Mouse (Mus musculus) hindbrain, embryonic 13.5 days (tissue): ENCODE results near the gene Gm20388. TPM values are rescaled to one million over a fixed set of nuclear protein-coding genes. Genes with fewer than 3 reads are reported as not detected.
A peak's percentile ranks its signal among the peaks of the same experiment; 100 is the strongest.

Source experiments
- ATAC-seq: fragments of 200-750 bp; cut with Nextera tagmentation; 2 replicates; pipeline ENCODE4 v1.8.0; 2017; ENCODE audit warnings: moderate TSS enrichment; ENCODE audit not compliant: low FRiP score
- H3K27ac ChIP-seq: fragments of 300-500 bp; sonication (generic); 2 replicates; pipeline ENCODE4 v1.5.1; 2015; ENCODE audit warnings: inconsistent platforms, mild to moderate bottlenecking, moderate library complexity
- H3K27me3 ChIP-seq: fragments of 300-500 bp; sonication (generic); 2 replicates; pipeline ENCODE4 v1.6.1; 2015; ENCODE audit warnings: mild to moderate bottlenecking, inconsistent platforms
- H3K36me3 ChIP-seq: fragments of 300-500 bp; sonication (generic); 2 replicates; pipeline ENCODE4 v1.6.1; 2015; ENCODE audit warnings: mild to moderate bottlenecking, inconsistent platforms
- H3K4me1 ChIP-seq: fragments of 300-500 bp; sonication (generic); replicated peaks from 2 replicates; pipeline ENCODE4 v1.6.1; 2015; ENCODE audit warnings: inconsistent platforms
- H3K4me2 ChIP-seq: fragments of 300-500 bp; sonication (generic); 2 replicates; pipeline ENCODE4 v1.6.1; 2015; ENCODE audit warnings: inconsistent platforms, mild to moderate bottlenecking, moderate library complexity
- H3K4me3 ChIP-seq: fragments of 300-500 bp; sonication (generic); 2 replicates; pipeline ENCODE4 v1.5.1; 2015; ENCODE audit warnings: mild to moderate bottlenecking, inconsistent platforms
- H3K9ac ChIP-seq: fragments of 300-500 bp; sonication (generic); 2 replicates; pipeline ENCODE4 v1.6.1; 2015; ENCODE audit warnings: mild to moderate bottlenecking, inconsistent platforms
- H3K9me3 ChIP-seq: fragments of 300-500 bp; sonication (generic); 2 replicates; pipeline ENCODE4 v1.6.1; 2016; ENCODE audit warnings: inconsistent platforms
- WGBS: fragments of 180-500 bp; shearing (Covaris S2); methylation state at CpG from one replicate; pipeline ENCODE4 v1.1.7; 2015; 5-methylcytosine and 5-hydroxymethylcytosine counted together
- polyA plus RNA-seq: library from polyadenylated mRNA; unstranded; fragments of >200 nt; fragmentation: Nextera tagmentation; extraction: Ambion mirVana; gene quantifications from 2 replicates; pipeline ENCODE4 v1.2.1, GENCODE M21; 2015

The Gm20388 gene
- polyA plus RNA-seq, 1 experiment from 2014 or later, result 1.9 TPM

DNA sequence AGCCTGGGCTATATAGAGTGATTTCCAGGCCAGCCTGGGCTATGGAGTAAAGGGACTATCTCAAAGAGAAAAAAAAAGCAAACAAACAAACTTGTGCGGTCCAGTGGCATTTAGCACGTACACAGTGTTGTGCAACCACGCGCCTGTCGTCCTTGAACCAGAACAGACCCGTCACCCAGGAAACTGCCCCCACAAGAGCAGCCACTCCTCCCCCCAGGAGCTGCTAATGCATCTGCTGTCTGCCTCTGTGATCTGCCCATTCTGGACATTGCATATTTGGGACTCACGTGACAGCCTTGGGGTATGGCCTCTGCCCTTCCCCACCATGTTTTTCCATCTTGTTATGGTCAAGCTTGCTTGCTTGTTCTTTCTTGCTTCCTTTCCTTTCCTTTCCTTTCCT, 618.6 kb downstream of the Gm20388 start:
- Histone ChIP-seq H3K9ac (no peak overlapping the region), H3K4me3 (no peak overlapping the region), H3K27ac (no peak overlapping the region), H3K4me2 (no peak overlapping the region), H3K4me1 (peaks cover 85% of the 10 kb centered on the region), H3K9me3 (no peaks in the 10 kb centered on the region), H3K36me3 (no peaks in the 10 kb centered on the region), H3K27me3 (no peaks in the 10 kb centered on the region)
- 37% methylated on average over 7 of the region's 7 CpGs for WGBS
- no peak for ATAC-seq

GRCm38 (mm10) chr8:120530954-120531656, 620.5 kb downstream of the Gm20388 start:
- H3K4me2 ChIP-seq, result no peak overlapping the region
- H3K9me3 ChIP-seq, result no peaks in the 10 kb centered on the region
- H3K4me1 ChIP-seq, result peaks cover 85% of the 10 kb centered on the region
- peak overlapping the region; percentile 99 for H3K27ac ChIP-seq
- no peaks in the 10 kb centered on the region for H3K36me3 ChIP-seq
- H3K4me3 ChIP-seq, result no peak overlapping the region
- H3K9ac ChIP-seq, result no peak overlapping the region
- WGBS, result 48% methylated on average over 16 of the region's 16 CpGs
- no peak for ATAC-seq
- H3K27me3 ChIP-seq, result no peaks in the 10 kb centered on the region

DNA sequence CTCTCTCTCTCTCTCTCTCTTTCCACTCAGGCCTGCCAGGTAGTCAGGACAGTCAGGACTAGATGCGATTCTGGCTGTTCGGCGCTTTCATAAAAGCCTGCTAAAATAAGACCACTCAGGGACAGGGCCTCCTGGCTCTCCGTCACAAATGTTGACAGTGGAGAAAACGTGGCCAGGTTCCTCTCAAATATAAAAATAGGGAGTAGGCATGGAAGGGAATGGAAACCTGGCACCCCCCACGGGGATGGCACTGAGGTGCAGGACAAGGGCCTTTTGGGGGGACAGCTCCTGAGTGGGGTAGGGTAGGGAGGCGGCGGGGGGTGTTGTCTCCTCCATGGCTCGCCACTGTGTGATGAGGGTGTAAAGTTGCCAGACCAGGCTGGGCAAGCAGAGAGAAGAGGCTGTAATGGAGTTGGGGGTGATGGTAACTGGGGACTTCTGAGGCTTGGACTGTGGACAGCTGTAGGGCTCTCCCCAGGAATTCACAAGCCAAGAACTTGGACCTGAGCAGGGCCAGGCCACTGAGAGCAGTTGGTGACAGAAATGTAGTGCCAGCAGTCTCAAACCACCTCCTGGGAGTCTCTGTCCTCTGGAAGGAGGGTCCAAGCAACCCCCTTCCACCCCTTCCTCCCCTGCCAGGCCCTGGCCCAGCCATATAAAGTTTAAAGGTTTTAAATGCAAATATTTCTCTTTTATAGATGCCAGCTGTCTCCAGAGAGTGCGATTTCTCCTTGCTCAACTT, 621.3 kb downstream of the Gm20388 start:
- peak; percentile 2; the same call in 1 of the 2 replicates for ATAC-seq

GRCm38 (mm10) chr8:120532517-120533215, 622.0 kb downstream of the Gm20388 start:
- ATAC-seq, result peak; percentile 26; the same call in 1 of the 2 replicates
- Histone ChIP-seq H3K4me2 (peak overlapping the region; percentile 49), H3K27ac (peak overlapping the region; percentile 99), H3K9me3 (no peaks in the 10 kb centered on the region), H3K36me3 (no peaks in the 10 kb centered on the region), H3K4me1 (peaks cover 85% of the 10 kb centered on the region), H3K27me3 (no peaks in the 10 kb centered on the region), H3K4me3 (peak overlapping the region; percentile 17), H3K9ac (peak overlapping the region; percentile 63)
- WGBS, result 2% methylated on average over 29 of the region's 29 CpGs

More for the DNA sequence above, 621.3 kb downstream of the Gm20388 start:
- Histone ChIP-seq H3K27ac (peak overlapping the region; percentile 99), H3K4me1 (peaks cover 85% of the 10 kb centered on the region), H3K4me3 (no peak overlapping the region), H3K36me3 (no peaks in the 10 kb centered on the region), H3K4me2 (peak overlapping the region; percentile 49), H3K9me3 (no peaks in the 10 kb centered on the region), H3K27me3 (no peaks in the 10 kb centered on the region), H3K9ac (no peak overlapping the region; the same call in 1 of the 2 replicates)
- 43% methylated on average over 10 of the region's 10 CpGs for WGBS

DNA sequence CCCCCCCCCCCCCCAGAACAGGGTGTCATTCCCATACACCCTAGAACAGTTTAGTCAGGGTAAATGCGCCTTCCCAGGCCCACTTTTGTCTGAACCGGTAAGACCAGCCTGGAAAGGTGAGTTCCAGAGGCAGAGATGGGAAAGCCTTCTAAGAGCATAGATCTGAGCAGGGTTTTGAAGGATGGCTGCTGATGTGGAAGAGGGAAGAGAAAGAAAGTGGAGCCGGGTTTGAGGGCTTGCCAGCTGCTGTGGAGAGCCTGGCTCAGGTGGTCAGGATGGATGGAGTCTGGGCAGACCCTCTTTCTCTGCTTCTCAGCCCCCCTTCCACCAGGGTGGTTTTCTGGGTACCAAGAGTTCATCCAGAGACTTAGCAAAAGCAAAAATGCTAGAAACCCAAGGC, 622.7 kb downstream of the Gm20388 start:
- no peak overlapping the region for H3K4me3 ChIP-seq

GRCm38 (mm10) chr8:120534080-120534479, 623.4 kb downstream of the Gm20388 start:
- Histone ChIP-seq H3K27me3 (no peaks in the 10 kb centered on the region), H3K9me3 (no peaks in the 10 kb centered on the region), H3K27ac (peak overlapping the region; percentile 99), H3K4me3 (no peak overlapping the region), H3K9ac (peak overlapping the region; percentile 63; the same call in 1 of the 2 replicates), H3K4me1 (peaks cover 84% of the 10 kb centered on the region), H3K36me3 (no peaks in the 10 kb centered on the region), H3K4me2 (peak overlapping the region; percentile 98; the same call in 1 of the 2 replicates)
- 26% methylated on average over 8 of the region's 8 CpGs for WGBS
- no peak for ATAC-seq

More for the DNA sequence above, 622.7 kb downstream of the Gm20388 start:
- Histone ChIP-seq H3K9ac (peak overlapping the region; percentile 63), H3K27me3 (no peaks in the 10 kb centered on the region), H3K4me1 (peaks cover 84% of the 10 kb centered on the region), H3K36me3 (no peaks in the 10 kb centered on the region), H3K4me2 (peak overlapping the region; percentile 49), H3K9me3 (no peaks in the 10 kb centered on the region), H3K27ac (peak overlapping the region; percentile 99)
- 10% methylated on average over 3 of the region's 3 CpGs for WGBS
- ATAC-seq, result no peak

DNA sequence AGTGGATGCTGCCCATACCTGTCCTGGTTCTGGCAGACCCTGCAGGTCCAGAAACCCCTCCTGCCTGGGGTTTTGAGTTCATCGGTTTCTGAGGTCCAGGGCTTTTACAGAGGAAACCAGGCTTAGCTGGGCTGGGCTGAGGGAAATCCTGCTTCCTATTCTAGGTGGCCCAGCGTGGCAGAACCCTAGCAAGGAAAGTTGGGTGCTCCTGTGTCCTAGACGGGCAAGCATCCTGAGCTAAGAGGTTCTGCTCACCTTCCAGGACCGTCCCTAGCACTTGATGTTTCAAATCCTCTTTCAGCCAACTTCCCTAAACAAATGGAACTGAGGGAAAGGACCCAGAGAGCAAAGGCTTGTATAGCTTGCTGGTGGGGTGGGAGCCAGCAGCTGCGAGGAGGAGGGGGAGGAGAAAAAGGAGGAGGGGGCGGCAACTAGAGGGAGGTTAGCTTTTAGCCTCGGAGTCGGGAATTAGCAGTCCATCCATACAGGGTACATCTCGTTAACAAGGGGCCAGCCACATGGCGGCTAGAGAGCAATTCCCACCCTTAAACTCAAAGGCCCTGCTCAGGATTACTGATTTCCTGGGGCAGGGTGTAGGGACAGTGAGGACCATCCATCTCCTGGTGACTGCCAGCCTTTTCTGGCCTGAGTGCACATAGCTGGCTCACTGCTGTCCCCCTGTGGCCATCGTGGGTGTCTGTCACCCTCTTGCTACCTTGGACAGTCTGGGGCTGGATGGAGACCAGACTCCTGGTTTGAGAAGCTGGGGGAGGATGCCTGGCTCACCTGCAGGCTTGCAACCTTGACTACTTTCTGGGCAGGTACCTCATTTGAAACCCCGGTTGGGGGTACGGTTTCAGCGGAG, 624.1 kb downstream of the Gm20388 start:
- Histone ChIP-seq H3K27ac (peak overlapping the region; percentile 99), H3K4me1 (peaks cover 87% of the 10 kb centered on the region), H3K4me2 (peak overlapping the region; percentile 98), H3K36me3 (no peaks in the 10 kb centered on the region), H3K4me3 (no peak overlapping the region), H3K27me3 (no peaks in the 10 kb centered on the region), H3K9me3 (no peaks in the 10 kb centered on the region), H3K9ac (peak overlapping the region; percentile 43)
- ATAC-seq, result peak; percentile 40
- WGBS, result 9% methylated on average over 14 of the region's 14 CpGs

DNA sequence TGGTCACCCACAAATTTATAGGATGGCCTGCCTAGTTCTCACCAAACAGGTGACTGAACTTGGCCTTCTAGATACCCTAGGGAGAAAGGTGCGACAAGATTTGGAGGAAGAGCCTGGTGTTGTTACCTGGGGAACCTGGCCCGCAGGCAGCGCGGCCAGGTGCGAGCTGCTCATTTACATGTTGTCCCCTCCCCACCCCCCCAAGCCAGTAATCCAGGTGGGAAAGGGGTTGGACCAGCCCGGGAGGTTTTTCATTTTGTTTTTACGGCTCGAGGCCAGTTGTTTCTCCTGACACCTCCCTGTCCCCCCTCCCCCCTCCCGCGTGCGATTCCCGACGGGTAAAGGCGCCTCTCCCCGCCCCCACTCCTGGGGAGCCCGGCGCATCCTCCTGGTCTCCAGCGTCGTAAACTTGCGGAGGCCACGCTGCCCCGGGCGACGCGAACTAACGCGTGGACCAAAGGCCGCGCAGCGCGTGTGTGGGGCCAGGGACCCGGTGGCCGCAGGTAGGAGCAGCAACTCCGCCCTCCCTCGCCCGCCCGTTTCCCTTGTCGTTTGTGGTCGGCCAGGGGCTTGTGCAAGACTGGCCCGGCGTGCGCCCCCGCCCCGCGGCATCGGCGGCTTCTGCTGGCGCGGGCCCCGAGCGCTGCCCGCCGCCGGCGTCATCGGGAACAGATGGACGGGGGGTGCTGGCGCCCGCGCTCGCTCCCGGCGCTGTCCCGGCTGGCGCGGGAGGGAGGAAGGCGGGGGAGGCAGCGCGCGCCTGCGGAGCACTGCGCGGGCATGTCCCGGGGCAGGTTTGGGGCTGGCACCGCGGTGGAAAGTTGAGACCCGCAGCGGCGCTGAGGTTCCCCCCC, 625.0 kb downstream of the Gm20388 start:
- Histone ChIP-seq H3K9me3 (no peaks in the 10 kb centered on the region), H3K4me3 (peak overlapping the region; percentile 59), H3K4me2 (peak overlapping the region; percentile 98), H3K27me3 (no peaks in the 10 kb centered on the region), H3K9ac (peak overlapping the region; percentile 87), H3K4me1 (peaks cover 97% of the 10 kb centered on the region), H3K36me3 (no peaks in the 10 kb centered on the region), H3K27ac (peak overlapping the region; percentile 99)
- ATAC-seq, result no peak
- WGBS, result 1% methylated on average over 79 of the region's 79 CpGs

GRCm38 (mm10) chr8:120536306-120537206, 625.9 kb downstream of the Gm20388 start:
- peak overlapping the region; percentile 99 for H3K27ac ChIP-seq
- peak overlapping the region; percentile 87 for H3K9ac ChIP-seq
- peaks cover 97% of the 10 kb centered on the region for H3K4me1 ChIP-seq
- H3K4me3 ChIP-seq, result peak overlapping the region; percentile 59
- no peaks in the 10 kb centered on the region for H3K36me3 ChIP-seq
- H3K27me3 ChIP-seq, result no peaks in the 10 kb centered on the region
- H3K4me2 ChIP-seq, result peak overlapping the region; percentile 98
- no peaks in the 10 kb centered on the region for H3K9me3 ChIP-seq
- ATAC-seq, result no peak
- WGBS, result under 1% methylated on average over 61 of the region's 61 CpGs

GRCm38 (mm10) chr8:120537207-120537817, 626.7 kb downstream of the Gm20388 start:
- H3K4me2 ChIP-seq, result peak overlapping the region; percentile 98
- no peaks in the 10 kb centered on the region for H3K36me3 ChIP-seq
- peak overlapping the region; percentile 59 for H3K4me3 ChIP-seq
- ATAC-seq, result no peak; the same call in 1 of the 2 replicates
- no peaks in the 10 kb centered on the region for H3K9me3 ChIP-seq
- H3K9ac ChIP-seq, result peak overlapping the region; percentile 87
- peaks cover 97% of the 10 kb centered on the region for H3K4me1 ChIP-seq
- under 1% methylated on average over 68 of the region's 79 CpGs for WGBS
- peak overlapping the region; percentile 99 for H3K27ac ChIP-seq
- H3K27me3 ChIP-seq, result no peaks in the 10 kb centered on the region
